Mouse (Mus musculus) NIH3T3 (cell line): ENCODE results near the gene Immp2l.

Experiments
- DNase-seq: peaks from one replicate; pipeline ENCODE4 v3.0.0-alpha.2; 2012; ENCODE audit warnings: low read depth

The Immp2l gene

DNA sequence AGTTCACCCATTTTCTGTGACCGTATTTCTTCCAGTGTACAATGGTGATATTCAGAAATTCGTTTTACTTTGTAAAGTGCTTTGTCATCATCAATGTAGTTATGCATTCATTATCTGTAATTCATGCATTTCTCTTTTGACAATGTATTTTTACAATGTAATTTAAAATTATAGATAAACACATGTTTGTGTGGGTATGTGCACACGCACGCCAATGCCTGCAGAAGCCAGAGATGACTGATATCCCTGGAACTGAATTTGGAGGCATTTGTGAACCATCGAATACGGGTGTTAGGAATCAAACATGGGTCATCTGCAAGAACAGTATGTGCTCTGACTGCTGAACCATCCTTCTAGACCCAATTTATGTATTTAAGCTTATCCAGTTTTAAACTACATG is 161.6 kb downstream of the Immp2l start:
- DNase-seq, result no peak

DNA sequence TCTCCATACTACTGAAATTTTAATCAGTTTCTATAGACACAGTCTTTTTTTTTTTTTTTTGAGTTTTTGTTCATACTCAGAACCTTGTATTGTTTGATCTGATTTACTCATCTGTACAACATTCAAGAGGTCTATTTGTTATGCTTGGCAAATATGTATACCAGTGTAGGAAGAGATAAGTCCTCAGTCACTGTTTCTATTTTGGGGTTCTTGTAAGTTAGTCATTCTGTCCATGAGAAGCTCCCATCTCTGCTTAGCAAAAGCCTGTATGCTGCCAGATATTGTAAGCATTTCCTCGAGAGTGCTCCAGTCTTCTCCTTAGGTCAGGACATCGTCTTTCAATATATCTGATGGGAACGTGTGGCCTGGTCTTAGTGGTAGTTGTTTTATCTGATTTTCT is 168.9 kb downstream of the Immp2l start:
- DNase-seq, result no peak

DNA sequence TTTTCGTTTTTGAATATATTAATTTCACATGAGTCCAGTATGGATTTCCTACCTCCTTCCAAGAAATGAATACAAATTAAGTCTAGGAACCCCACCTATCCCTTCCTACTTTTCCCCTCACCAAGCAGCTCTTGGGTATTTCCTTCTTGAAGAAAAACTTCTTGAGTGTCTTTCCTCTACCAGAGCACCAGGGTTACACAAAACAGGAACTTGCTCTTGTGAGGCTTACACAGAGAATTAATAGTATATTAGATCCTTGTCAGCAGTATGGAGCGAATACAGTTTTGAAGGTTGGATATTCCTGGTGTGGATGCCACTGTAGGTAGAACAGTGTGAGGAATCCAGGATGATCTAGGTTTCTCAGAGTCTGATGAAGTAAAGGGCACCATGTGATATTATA is 172.5 kb downstream of the Immp2l start:
- no peak for DNase-seq

DNA sequence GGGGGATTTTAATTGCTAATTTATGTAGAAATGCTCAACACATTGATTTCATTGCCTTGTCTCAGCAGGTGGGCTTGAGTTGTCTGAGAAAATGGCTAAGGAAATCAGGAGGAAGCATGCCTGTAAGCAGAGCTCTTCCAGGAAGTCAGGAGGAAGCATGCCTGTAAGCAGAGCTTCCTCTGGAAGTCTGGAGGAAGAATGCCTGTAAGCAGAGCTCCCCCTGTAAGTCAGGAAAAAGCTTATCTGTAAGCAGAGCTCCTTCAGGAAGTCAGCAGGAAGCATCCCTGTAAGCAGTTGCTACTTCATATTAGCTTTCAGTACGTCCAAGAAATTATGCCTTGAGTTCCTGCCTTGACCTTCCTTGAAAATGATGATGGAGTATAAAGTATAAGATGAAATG is 191.3 kb downstream of the Immp2l start:
- DNase-seq, result no peak

DNA sequence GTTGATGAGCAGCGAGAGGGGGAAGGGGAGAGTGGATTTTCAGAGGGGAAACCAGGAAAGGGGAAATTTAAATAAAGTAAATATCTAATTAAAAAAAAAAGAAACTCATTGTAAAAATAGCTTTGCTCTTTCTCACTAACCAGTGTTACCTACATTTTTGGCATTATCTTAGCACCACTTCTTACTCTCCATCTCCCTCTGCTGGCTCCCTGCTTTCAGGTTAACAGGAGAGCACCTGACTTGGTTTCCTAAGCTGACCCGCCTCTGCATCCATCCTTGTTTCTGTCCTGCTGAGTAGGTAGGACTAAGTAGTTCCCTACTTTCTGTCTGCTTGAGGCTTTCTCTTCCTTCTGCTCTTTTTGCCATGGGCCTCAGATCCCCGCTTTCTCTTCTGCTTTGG is 198.0 kb downstream of the Immp2l start:
- peak; percentile 1 for DNase-seq

DNA sequence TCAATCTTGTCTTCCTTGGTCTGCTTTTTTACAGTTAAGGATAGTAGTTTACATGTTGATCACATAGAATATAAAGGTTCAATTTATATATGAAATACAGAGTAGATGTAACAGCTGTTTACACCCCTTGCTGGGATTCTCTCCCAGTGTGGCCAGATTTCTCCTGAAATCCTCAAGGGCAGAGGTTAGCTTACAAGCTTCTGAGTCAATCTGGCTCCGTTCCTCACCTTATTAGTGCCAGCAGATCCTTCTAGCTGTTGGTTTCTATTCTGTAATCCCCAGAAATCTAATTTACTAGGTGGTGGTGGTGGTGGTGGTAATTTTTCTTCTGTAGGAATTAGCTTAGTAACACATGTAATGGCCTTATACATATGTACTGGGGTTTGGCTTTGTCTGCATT is 199.8 kb downstream of the Immp2l start:
- DNase-seq, result peak; percentile 5

DNA sequence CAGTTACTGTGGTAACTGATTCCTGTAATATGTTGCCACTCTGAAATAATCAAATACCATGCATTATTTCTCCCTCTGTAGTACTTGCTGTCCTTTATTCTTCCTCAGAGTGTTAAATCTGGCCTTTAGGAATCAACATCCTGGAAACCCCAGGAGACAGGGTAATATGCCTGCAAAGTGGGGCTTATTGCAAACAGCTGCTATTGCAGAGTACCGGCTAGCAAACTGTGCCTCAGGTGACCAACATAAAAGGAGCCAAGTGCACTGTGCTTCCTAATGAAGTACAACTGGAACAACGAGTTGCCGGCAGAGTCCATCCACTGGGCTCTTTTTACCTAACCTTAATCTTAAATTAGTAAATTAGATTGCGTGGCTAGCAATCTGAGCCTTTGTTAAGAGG is 200.6 kb downstream of the Immp2l start:
- no peak for DNase-seq

DNA sequence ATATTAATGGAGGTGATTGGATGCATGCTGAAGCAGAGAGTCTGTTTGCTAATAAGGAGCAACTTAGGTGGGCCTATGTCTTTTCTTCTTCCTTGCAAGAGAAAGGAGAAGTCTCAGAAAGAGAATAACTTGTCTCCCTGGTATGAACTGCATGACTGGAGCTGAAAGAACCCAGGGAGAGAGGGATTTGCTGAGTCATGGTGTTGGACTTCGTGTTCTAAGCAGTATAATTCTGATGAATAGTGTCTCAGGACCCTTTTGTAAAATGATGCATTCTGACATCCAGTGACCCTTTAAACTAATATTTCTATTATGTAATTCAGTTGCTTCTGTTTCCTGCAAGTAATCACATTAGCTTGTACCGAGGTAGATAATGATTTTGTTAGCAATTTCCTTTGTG is 208.1 kb downstream of the Immp2l start:
- no peak for DNase-seq

DNA sequence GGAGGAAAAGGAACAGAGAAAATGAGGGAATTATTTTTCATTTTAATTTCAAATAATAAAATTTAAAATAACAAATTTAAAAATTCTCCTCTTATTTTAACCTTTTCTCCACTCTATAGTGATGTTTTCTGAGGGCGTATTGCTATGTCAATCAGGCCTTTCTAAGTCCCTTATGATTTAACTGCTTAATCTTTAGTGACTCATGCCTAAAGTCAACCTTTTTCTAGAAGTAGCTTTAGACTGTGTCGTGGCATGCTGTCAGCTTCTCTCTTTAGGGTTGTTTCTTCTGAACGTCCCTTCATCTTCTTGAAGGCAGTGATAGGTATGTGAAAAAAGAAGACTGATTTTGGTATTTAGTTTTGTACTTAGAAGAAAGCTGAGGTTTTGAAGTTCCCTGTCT is 214.0 kb downstream of the Immp2l start:
- DNase-seq, result no peak

DNA sequence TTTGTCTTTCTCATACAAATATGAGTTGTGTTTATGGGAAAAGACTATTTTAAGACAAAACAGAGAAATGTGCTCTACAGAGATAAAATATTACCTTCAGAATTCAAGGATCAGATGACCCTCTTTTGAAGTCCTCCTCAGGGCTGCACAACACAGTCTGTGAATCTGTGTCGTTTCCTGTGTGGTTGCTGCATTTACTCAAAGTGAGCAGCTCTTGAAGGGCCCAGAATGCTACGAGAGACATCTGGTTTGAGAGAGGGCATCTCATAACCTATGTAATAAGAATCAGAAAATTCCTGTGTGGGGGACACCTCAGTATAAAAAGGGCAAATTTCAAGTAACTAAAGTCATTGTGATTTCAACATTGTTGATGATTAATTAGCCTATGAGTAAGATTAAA is 217.3 kb downstream of the Immp2l start:
- no peak for DNase-seq

DNA sequence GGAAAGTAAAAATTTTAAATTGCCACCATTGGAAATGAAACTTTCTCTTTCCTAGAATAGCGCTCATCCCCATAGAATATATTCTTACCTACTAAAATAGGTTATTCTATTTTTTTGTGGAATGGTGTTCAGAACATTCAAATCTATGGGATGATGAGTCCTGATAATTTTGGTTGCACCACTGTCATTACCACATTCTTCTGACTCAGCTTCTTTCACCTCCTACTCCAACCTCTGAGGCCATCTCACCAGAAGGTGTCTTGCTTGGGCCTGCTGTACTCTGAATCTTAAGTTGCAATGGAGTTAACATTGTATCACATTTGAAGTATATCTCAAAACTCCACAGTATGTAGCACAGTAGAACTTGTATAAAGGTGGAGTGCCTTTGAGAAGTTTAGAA is 224.4 kb downstream of the Immp2l start:
- DNase-seq, result no peak

DNA sequence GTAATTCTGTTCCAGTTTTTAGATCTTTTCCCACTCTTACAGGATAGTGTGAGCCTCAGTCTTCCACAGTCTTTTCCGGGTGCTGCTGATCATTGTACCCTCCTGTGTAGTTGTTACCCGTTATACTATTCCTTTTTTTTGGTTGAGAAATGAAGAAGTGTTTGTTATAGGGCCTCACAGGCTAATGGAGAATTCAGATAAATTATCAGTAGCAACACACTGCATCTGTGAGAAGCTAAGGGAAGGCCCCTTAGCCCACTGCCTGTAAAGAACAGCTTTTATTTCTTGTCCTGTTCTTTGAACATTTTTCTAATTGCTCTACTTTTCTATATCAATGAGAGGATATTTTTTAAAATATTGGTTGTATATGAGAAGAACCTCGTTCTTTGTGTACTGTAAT is 226.2 kb downstream of the Immp2l start:
- no peak for DNase-seq

DNA sequence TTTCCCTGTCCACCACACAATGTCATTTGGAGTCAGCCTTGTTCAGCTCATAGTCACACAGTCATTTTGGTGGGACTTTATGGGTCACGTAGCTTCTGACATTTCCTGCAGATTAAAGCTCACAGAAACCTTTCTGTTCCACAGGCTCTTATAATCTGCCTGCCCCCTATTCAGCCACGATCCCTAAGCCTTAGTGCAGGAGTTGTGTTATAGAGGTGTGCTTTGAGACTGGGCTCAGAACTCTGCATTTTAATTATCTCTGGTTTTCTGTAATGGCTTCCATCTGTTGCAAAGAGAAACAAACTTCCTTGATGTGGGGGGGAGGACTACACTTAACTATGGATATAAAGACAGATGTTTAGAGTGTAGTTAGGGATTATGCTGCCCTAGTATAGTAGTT is 234.0 kb downstream of the Immp2l start:
- no peak for DNase-seq

DNA sequence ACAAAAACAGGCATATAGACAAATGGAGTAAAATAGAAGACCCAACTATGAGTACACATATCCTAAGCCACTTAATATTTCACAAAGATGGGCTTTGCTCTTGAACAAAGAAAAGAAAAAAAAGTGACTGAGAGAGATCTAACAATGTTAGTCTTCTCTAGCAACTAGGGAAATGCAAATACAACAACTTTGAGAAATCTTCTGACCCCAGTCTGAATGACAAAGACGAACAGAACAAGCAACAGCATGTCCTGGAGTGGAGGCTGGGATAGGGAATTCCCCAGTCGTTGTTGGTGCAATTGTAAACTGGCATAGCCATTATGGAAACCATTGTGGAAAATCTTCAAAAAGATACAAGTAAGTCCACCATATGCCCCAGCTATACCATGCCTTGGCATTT is 235.7 kb downstream of the Immp2l start:
- DNase-seq, result no peak

DNA sequence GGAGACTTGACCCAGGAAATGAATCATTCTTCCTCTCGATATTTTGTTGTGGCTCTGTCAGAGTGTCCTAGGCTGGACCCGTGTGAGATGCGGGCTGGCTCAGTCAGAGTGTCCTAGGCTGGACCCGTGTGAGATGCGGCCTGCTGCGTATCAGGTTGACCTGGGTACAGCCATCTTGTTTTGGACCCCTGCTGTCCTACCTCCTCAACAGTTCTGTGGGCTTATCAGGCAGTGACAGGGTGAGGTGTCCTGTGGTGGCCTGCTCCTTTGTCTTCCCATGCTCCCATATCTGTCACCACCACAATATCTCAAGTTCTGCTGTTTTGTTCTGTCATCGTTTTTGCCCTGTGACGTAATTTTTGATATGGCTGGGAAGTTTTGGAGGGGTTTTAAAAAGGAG is 250.2 kb downstream of the Immp2l start:
- no peak for DNase-seq

DNA sequence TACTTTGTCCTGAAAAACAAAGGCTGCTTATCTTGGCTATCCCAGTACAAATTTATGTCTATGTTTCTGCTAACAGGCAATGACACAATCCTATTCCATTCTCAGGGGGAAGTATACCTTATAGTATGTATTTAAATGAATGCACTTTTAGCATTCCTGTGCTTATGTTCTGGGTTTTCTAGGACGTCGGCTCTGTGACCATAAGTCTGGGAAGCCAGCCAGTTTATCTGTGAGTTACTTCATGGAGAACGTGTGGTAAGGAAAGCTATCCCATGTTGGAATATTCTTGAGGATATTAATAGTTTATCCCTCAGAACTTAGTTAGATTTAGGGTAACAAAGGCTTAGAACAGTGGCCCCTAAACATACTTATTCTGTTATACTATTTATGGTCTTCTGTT is 251.5 kb downstream of the Immp2l start:
- DNase-seq, result no peak

DNA sequence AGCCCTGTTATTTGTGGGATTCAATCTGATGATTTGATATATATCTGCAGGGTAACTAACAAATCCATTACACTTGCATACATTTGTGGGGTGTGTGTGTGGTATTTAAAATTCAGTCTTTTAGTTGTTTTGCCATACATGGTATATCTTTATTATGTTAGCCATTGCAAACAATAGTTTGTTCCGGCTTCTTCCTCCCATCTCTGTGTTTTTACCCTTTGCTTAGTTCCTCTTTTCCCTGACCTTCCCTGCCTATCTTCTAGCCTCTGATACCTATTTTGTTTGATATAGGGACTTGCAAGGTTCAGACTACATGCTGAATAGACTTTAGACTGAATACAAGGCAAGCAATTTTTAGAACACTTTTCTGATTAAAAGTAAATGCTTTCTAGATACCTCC is 254.0 kb downstream of the Immp2l start:
- DNase-seq, result no peak

DNA sequence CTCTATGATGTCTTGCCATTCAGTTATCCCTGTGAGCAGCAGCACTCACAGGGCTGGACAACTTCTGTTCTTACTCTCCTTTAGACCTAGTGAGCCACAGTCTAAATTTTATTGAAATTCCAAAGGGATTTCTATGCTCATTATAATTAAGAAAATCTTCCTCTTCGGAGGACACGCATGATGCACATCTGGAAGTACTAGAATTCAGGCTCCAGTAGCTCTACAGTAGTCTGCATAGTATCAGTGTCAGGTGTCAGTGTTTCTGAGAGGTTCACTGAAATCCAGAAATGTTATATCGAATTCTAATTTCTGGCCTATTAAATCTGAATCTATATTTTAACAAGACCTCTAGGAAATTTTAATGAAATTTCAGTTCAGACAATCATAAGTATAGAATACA is 265.2 kb downstream of the Immp2l start:
- DNase-seq, result no peak

DNA sequence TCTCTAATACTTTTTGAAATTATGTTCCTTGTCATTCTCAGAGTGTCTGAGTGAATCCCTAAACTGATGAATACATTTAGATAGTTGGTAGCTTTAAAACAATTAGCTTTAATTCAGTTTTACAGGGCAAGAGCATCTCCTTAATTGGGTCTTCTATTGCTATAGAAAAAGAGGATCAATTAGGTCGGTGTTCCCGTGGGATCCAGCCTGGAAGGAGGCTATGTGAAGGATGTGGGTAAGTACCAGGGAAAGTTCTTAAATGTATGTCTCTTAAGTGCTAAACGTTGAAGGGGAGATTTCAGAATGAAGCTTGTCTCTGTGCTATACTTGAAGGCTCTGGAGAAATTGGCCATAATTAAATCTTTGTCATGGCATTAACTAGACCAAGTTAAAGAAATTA is 283.1 kb downstream of the Immp2l start:
- DNase-seq, result no peak

DNA sequence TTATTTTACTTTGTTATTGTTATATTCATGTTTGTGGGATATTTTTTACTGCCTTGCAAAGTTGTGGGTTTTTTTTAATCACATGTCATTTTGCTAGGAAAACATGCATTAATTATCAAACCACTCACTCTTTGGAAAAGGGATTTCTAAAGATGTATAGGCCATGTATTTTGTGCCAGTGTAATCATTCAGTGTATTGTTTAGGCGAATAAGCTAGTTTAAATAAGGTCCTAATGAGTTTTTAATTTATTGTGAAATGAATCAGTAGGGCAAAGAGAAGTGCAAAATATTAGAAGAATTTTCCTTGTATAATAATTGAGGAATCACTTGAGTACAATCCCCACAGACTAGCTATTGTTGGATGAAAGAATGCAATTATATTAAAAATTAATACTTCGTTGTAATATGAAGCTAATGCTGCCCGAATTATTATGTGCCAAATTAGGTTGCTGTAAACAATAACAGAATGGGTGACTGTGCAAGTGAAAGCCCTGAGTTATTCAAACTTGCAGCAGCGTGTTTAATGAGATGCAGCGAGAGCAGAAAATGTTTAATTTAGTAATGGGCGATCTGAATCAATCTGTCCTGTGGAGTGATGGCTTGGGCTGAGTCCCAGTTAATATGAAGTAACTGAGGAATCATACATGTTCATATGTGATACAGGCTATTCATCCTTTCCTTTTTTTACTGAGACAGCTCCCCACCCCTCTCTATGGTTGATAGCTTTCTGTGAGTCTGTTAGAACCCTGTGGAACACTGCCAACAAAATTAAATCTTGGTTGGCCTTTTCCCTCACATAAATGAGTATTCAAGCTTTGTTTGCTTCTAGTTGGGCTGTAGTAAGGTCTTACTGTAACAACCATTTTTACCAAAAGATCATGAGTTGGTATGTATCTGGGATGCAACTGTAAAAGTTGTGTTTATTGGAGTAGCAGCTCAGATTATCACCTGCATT is 285.1 kb downstream of the Immp2l start:
- no peak for DNase-seq

DNA sequence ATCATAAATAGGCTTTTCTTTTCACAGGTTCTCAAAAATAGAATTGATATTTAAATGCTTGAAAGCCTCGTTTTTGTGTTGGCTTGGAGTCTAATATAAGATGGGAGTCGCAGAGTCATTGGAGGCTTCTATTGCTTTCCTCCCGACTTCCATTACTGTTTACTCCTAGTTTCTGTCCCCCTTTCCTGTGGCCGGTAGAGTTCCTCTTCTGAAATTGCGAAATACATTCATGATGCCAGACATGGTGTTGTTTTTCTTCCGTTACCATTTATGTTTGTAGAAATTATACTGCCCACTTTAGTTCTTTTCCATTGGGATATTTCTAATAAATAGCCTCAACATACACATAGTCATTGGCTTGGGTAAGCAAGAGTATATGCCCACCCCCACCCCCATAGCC is 289.5 kb downstream of the Immp2l start:
- DNase-seq, result no peak

DNA sequence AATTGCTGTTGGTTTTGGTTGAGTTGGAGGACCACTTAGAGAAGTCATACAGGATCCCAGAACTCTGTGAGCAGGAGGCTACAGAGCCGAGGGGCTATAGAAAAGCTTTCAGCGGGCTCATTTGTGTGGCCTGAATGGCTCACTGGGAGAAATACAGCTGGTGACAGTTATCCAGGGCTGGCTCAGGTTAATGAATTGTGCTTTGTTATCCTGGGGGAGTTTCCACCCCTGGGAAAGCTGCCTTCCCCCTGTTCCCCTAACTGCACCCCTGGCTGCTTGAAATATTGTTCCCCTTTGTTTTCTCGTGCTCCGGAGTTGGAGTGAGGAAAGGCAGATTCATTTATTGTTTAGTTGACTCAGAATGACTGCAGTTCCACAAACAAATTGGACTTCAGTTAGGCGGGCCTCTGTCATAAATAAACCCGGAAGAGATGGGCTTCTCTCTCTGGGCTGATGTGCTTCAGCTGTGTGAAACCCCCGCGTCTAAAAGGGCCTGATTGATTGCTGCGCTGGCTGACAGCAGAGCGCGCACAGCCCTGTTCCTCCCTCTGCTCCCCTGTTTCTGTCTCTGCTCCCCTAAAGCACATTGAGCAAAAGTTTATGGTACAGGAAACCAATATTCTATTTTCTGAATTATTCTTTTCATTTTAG is 291.0 kb downstream of the Immp2l start:
- no peak for DNase-seq

DNA sequence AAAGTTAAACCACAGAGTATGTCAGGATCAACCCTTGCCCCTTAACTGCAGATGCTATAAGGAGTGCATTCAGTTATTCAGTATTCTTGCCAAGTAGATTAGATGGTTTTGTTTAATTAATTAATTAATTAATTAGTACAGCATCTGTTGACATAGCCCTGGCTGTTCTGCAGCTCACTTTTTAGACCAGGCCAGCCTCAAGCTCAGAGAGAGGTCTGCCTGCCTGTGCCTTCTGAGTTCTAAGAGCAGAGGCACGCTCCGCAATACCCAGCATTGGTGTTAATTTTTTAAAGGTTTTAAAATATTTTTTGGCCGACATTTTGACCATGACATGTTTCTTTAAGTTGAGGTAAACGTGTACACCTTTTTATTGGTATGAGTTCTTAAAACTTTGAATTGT is 292.0 kb downstream of the Immp2l start:
- DNase-seq, result no peak

DNA sequence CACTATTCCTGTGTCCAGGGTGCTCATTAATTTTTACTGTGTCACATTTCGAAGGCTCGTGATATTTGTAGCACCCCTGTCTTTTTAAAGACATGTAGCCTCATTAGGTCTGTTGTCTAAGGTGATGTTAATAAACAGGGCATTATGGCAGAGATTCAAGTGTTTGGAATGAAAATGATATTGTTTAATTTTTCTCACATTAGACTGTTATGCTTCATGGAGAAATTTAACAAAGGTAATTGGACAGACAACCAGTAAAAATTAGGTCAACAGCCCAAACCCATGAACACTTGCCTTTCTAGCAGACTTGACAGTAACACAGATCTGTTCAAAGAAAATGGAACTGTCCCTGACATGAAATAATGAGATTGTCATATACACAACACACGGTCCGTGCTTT is 292.5 kb downstream of the Immp2l start:
- DNase-seq, result no peak
